Mouse (Mus musculus): ENCODE results near the gene Tmem123.

GRCm38 (mm10) chr9:7828706-7829105 lies 64.9 kb downstream of the Tmem123 start:
- TF ChIP-seq CTCF (IDR thresholded peaks at IDR 0.05; ENCODE audit: control insufficient read depth, insufficient read depth, insufficient replicate concordance, low read depth, low read length): no peak
- no peak for TF ChIP-seq POLR2A (IDR thresholded peaks at IDR 0.05; ENCODE audit: control insufficient read depth, low read depth, low read length)
